Mouse (Mus musculus) stomach, postnatal 0 days (tissue): ENCODE data around the gene Gemin4.
A peak's percentile ranks its signal among the peaks of the same experiment; 100 is the strongest.

ENCODE experiments used
- CTCF ChIP-seq: IDR thresholded peaks from 2 replicates; pipeline ENCODE4 v1.5.1; 2016; ENCODE audit warnings: antibody characterized with exemption, low read depth, mild to moderate bottlenecking, moderate library complexity
- EP300 ChIP-seq: optimal IDR thresholded peaks from 2 replicates; pipeline ENCODE3; 2016; ENCODE audit warnings: antibody characterized with exemption

GRCm38 (mm10) chr11:76167079-76167765 is 50.2 kb downstream of the Gemin4 start:
- TF ChIP-seq CTCF = peak; percentile 88
- no peak for TF ChIP-seq EP300
